Mouse (Mus musculus): ENCODE measurements at regions not wholly inside any gene's neighbourhood (a gene's known extent, or its start where the extent isn't known, plus 50 kb on each side); places are given as distances from the start of the nearest gene placed in this dataset.

- no peak for DNase-seq (ENCODE audit: low read depth, low spot score)
Measured at GRCm38 (mm10) chr4:34494961-34495723, 55.6 kb upstream of the Akirin2 start.

- no peak for DNase-seq (ENCODE audit: low read depth, low spot score)
Measured at GRCm38 (mm10) chr4:34498325-34498724, 52.4 kb upstream of the Akirin2 start.

DNA sequence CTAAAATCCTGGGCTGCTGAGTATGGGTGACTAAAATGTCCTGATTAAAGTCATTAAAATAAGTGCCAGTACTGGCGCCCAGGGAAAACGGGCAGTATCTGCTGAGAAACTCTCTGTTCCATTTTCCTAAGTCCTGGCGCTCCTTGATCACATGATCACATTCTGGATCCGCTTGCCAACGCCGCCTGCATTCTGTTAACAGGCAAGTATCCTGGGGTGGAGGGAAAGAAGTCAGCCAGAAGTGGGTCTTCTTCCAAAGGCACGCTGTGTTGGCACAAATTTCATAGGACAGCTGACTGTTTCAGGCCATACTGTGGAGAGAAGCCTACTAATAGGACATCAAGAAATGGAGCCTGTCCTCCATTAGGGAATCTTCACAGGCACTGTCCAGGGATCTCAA, 52.0 kb upstream of the Akirin2 start:
- DNase-seq (ENCODE audit: low read depth, low spot score): no peak

DNA sequence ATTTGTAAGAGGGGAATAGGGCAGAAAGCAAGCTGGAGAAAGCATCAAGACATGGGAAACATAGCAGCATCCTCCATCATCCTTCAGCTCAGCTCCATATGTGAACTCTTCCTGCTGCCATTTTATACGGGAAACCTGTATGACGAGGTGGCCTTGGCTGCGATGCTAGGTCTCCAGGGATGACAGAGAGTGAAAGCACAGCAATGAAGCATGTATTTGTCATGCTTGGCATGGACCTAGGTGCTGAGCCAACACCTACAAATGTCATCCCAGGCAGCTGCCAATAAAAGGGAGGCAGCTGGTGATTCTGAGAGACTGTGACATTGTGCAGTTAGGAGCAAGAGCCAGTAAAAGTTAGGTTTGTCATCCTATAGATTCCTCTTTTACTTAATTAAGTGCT, 51.0 kb upstream of the Akirin2 start:
- DNase-seq (ENCODE audit: low read depth, low spot score): no peak

Measured in A20 (cell line).